Mouse (Mus musculus): ENCODE results near the gene Msi1. TPM values are rescaled to one million over a fixed set of nuclear protein-coding genes. Genes with fewer than 3 reads are reported as not detected.

The Msi1 gene
- total RNA-seq, 2 experiments from 2014 or later: 1.9 to 2.0 TPM

- no peak for DNase-seq
- intact Hi-C loops (cut with DNase I): no loop called here
Observed at GRCm38 (mm10) chr5:115464408-115465115, 35.2 kb downstream of the Msi1 start.

GRCm38 (mm10) chr5:115465642-115466420 lies 36.4 kb downstream of the Msi1 start, which contains the start of gene Pla2g1b:
Gene Pla2g1b (plus strand): TSS chr5:115466262.
- no peak for DNase-seq
- intact Hi-C loops (cut with DNase I): no loop called here

GRCm38 (mm10) chr5:115469791-115470190 lies 40.4 kb downstream of the Msi1 start:
- DNase-seq: no peak
- intact Hi-C loops (cut with DNase I): no loop called here

GRCm38 (mm10) chr5:115470766-115471531 lies 41.5 kb downstream of the Msi1 start:
- peak; percentile 60 to 71 for DNase-seq
- intact Hi-C loops (cut with DNase I): no loop called here

- DNase-seq: no peak
- intact Hi-C loops (cut with DNase I): no loop called here
Observed at GRCm38 (mm10) chr5:115473191-115473590, 43.8 kb downstream of the Msi1 start.

- intact Hi-C loops (cut with DNase I): no loop called here
- no peak for DNase-seq
Observed at GRCm38 (mm10) chr5:115474174-115474828, 44.9 kb downstream of the Msi1 start.

GRCm38 (mm10) chr5:115475337-115476106 lies 46.1 kb downstream of the Msi1 start:
- intact Hi-C loops (cut with DNase I): no loop called here
- no peak for DNase-seq

GRCm38 (mm10) chr5:115476107-115476727 lies 46.8 kb downstream of the Msi1 start:
- intact Hi-C loops (cut with DNase I): no loop called here
- DNase-seq: no peak

- intact Hi-C loops (cut with DNase I): no loop called here
- DNase-seq: no peak
Observed at GRCm38 (mm10) chr5:115479561-115479960, 50.2 kb downstream of the Msi1 start.

- intact Hi-C loops (cut with DNase I): no loop called here
- DNase-seq: no peak
Observed at GRCm38 (mm10) chr5:115480101-115480500, 50.7 kb downstream of the Msi1 start.

GRCm38 (mm10) chr5:115482390-115483265 lies 53.2 kb downstream of the Msi1 start:
- intact Hi-C loops (cut with DNase I): no loop called here
- no peak for DNase-seq

- DNase-seq: no peak
- intact Hi-C loops (cut with DNase I): no loop called here
Observed at GRCm38 (mm10) chr5:115483385-115483784, 54.0 kb downstream of the Msi1 start.

- intact Hi-C loops (cut with DNase I): no loop called here
- DNase-seq: peak; percentile 76 to 83
Observed at GRCm38 (mm10) chr5:115483947-115484920, 54.8 kb downstream of the Msi1 start, which contains the start of gene Sirt4. Gene Sirt4 (minus strand): TSS chr5:115484725.

GRCm38 (mm10) chr5:115484996-115485395 lies 55.6 kb downstream of the Msi1 start:
- intact Hi-C loops (cut with DNase I): no loop called here
- no peak for DNase-seq

- no peak for DNase-seq
Observed at GRCm38 (mm10) chr5:115485489-115486205, 56.2 kb downstream of the Msi1 start.

GRCm38 (mm10) chr5:115486726-115487125 lies 57.3 kb downstream of the Msi1 start:
- DNase-seq: no peak
- intact Hi-C loops (cut with DNase I): no loop called here

More at GRCm38 (mm10) chr5:115485489-115486205, 56.2 kb downstream of the Msi1 start:
- intact Hi-C loops (cut with DNase I): no loop called here
